Mouse (Mus musculus) central nervous system, embryonic 14 days (tissue): ENCODE results near the gene Map4k1. TPM values are rescaled to one million over a fixed set of nuclear protein-coding genes. Genes with fewer than 3 reads are reported as not detected.

ENCODE experiments used
- polyA plus RNA-seq: library from polyadenylated mRNA; depleted of rRNA; stranded (reverse); fragments of >200 nt; gene quantifications from 2 replicates; pipeline ENCODE4 v1.2.3, GENCODE M21; 2012; rRNA removed

The Map4k1 gene
- polyA plus RNA-seq = 7.6 and 9.0 TPM in 2 replicates

DNA sequence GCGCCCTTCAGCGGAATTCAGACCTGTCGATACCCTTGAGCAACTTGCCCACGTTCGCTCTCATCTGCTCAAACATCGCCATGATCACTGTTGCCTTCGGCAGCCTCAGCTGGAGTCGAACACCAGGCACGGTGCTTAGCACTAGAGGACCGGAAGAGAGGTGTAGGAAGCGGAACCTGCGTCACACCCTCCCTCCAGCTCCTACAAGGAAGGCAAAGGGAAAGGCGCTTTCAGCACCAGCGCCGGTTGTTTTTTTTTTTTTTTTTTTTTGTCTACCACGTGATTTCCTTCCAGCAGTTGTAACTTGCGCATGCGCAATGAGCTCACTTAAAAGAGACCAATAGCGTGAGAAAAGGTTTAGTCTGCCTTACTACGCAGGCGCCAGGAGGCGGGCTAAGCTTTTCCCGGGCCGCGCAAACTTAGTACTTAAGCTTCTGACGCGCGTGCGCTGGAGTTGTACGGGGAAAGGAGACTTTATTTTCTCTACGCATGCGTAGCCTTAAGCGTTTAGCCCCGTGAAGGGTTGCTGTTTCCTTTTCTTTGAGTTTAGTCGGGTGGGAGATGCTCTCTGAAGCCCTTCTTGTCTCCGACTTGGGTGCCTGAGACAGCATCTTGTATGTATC is at the start of gene Map4k1, which contains the start of gene Eif3k:
Gene Map4k1 (plus strand): TSS at position 400 of the 623 bp plus-strand sequence.
Gene Eif3k (minus strand): TSS at position 214 of the 623 bp plus-strand sequence.

DNA sequence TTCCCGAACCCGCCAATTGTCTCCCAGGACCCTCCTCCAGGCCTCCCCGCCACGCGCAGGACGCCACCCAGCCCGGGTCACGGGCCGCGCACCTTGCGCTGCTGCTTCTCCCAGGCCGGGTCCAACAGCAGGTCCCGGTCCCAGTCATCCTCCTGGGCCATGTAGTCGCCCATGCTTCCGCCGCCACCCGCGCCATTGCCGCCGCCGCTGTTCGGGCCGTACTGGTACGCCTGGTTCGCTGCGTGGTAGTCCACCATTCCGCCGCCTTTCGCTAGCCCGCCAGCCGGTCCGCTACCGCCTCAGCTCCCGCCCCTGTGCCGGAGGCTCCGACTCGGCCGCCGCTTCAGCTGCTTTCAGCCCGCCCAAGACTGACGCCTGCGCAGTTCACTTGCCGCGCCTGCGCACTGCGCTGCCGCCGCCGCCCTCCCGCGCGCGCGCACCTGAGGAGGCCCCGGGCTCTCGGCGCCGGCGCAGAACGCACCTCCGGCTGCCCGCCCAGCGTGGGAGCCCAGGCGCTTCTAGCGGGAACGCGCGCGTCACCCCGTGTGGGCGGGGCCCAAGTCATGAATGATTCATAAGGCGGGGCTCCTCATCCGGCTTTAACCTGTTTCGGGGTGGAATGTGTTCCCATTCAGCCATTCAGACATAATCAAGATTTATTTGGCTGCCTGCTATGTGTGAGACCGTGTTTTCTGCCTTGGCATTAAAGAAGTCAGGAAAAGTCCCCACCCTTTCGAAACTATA is 19.8 kb upstream of the Map4k1 start, which contains the start of gene Actn4:
Gene Actn4 (minus strand): TSS at position 414 of the 744 bp plus-strand sequence.

Other genes with a start within 250 kb of the Map4k1 start
- 76.2 and 79.2 TPM in 2 replicates for gene Mrps12, start 240.2 kb upstream of the Map4k1 start, polyA plus RNA-seq
- 24.8 and 27.0 TPM in 2 replicates for gene Sars2, start 240.1 kb upstream of the Map4k1 start, polyA plus RNA-seq
- 0.38 and 1.3 TPM in 2 replicates for gene Ccer2, start 225.9 kb upstream of the Map4k1 start, polyA plus RNA-seq
- gene Sirt2, start 215.3 kb upstream of the Map4k1 start, polyA plus RNA-seq = 122 and 125 TPM in 2 replicates
- 37.7 and 39.0 TPM in 2 replicates for gene Nfkbib, start 214.5 kb upstream of the Map4k1 start, polyA plus RNA-seq
- gene Rinl, start 193.1 kb upstream of the Map4k1 start, polyA plus RNA-seq = 1.2 and 1.6 TPM in 2 replicates
- gene Hnrnpl, start 173.5 kb upstream of the Map4k1 start, polyA plus RNA-seq = 479 and 480 TPM in 2 replicates
- 74.0 and 89.9 TPM in 2 replicates for gene Ech1, start 156.8 kb upstream of the Map4k1 start, polyA plus RNA-seq
- gene Lgals4, start 148.2 kb upstream of the Map4k1 start, polyA plus RNA-seq = 7.4 and 9.6 TPM in 2 replicates
- 16.7 and 30.1 TPM in 2 replicates for gene Lgals7, start 118.2 kb upstream of the Map4k1 start, polyA plus RNA-seq
- 0.06 and 0.08 TPM in 2 replicates for gene Capn12, start 100.6 kb upstream of the Map4k1 start, polyA plus RNA-seq
- 159 and 181 TPM in 2 replicates for gene Actn4, start 19.7 kb upstream of the Map4k1 start, polyA plus RNA-seq
- 433 and 449 TPM in 2 replicates for gene Eif3k, start 186 bp upstream of the Map4k1 start, polyA plus RNA-seq
- gene Ryr1, start 143.1 kb downstream of the Map4k1 start, polyA plus RNA-seq = 9.3 and 12.9 TPM in 2 replicates
- 3.2 and 3.4 TPM in 2 replicates for gene Rasgrp4, start 152.8 kb downstream of the Map4k1 start, polyA plus RNA-seq
- gene Fam98c, start 174.2 kb downstream of the Map4k1 start, polyA plus RNA-seq = 24.0 and 24.1 TPM in 2 replicates
- 0.61 and 0.94 TPM in 2 replicates for gene Ggn, start 188.2 kb downstream of the Map4k1 start, polyA plus RNA-seq
- gene Spred3, start 188.4 kb downstream of the Map4k1 start, polyA plus RNA-seq = 27.5 and 29.3 TPM in 2 replicates
- 276 and 299 TPM in 2 replicates for gene Psmd8, start 198.7 kb downstream of the Map4k1 start, polyA plus RNA-seq
- 7.5 and 7.8 TPM in 2 replicates for gene Catsperg1, start 232.0 kb downstream of the Map4k1 start, polyA plus RNA-seq